Mouse (Mus musculus) limb, embryonic 10.5 days (tissue): ENCODE data around the gene Hormad2. TPM values are rescaled to one million over a fixed set of nuclear protein-coding genes. Genes with fewer than 3 reads are reported as not detected.

Experiments used
- DNase-seq: peaks from one replicate; pipeline ENCODE4 v3.0.0-alpha.2; 2017; ENCODE audit warnings: low spot score
- H3K27ac ChIP-seq: fragments of 300-500 bp; sonication (generic); 2 replicates; pipeline ENCODE4 v1.5.1; 2016; ENCODE audit warnings: mild to moderate bottlenecking
- H3K27me3 ChIP-seq: fragments of 300-500 bp; sonication (generic); 2 replicates; pipeline ENCODE4 v1.6.1; 2016; ENCODE audit warnings: low read depth, mild to moderate bottlenecking; ENCODE audit not compliant: poor library complexity, severe bottlenecking
- H3K36me3 ChIP-seq: fragments of 300-500 bp; sonication (generic); 2 replicates; pipeline ENCODE4 v1.6.1; 2016; ENCODE audit warnings: mild to moderate bottlenecking, moderate library complexity
- H3K4me1 ChIP-seq: fragments of 300-500 bp; sonication (generic); 2 replicates; pipeline ENCODE4 v1.6.1; 2016
- H3K4me3 ChIP-seq: fragments of 300-500 bp; sonication (generic); 2 replicates; pipeline ENCODE4 v1.5.1; 2016; ENCODE audit warnings: mild to moderate bottlenecking, moderate library complexity
- H3K9me3 ChIP-seq: fragments of 300-500 bp; sonication (generic); replicated peaks from 2 replicates; pipeline ENCODE4 v1.6.1; 2016; ENCODE audit warnings: mild to moderate bottlenecking
- WGBS: fragments of 180-500 bp; shearing (Covaris S2); methylation state at CpG from one replicate; pipeline ENCODE4 v1.1.7; 2016; 5-methylcytosine and 5-hydroxymethylcytosine counted together
- polyA plus RNA-seq: library from polyadenylated mRNA; unstranded; fragments of >200 nt; fragmentation: Nextera tagmentation; extraction: Ambion mirVana; gene quantifications from 2 replicates; pipeline ENCODE4 v1.2.1, GENCODE M21; 2016

Gene Hormad2
- polyA plus RNA-seq, 1 experiment from 2014 or later: 0.99 TPM

GRCm38 (mm10) chr11:4303033-4303432, 137.9 kb downstream of the Hormad2 start:
- no peak overlapping the region for H3K4me3 ChIP-seq
- 82% methylated on average over 9 of the region's 9 CpGs for WGBS
- DNase-seq: no peak
- H3K27ac ChIP-seq: no peak overlapping the region; the same call in 1 of the 2 replicates
- H3K4me1 ChIP-seq: peaks cover 39% of the 10 kb centered on the region
- no peaks in the 10 kb centered on the region for H3K36me3 ChIP-seq
- H3K9me3 ChIP-seq: no peaks in the 10 kb centered on the region
- 0 out of 2 replicates have a peak, but pooled peaks cover 4% of the 10 kb centered on the region for H3K27me3 ChIP-seq

GRCm38 (mm10) chr11:4302363-4302913, 138.5 kb downstream of the Hormad2 start:
- H3K4me3 ChIP-seq: no peak overlapping the region
- no peaks in the 10 kb centered on the region for H3K9me3 ChIP-seq
- H3K27ac ChIP-seq: peak overlapping the region; percentile 73
- H3K36me3 ChIP-seq: no peaks in the 10 kb centered on the region
- 11% methylated on average over 5 of the region's 5 CpGs for WGBS
- DNase-seq: no peak
- 0 out of 2 replicates have a peak, but pooled peaks cover 4% of the 10 kb centered on the region for H3K27me3 ChIP-seq
- peaks cover 33% of the 10 kb centered on the region for H3K4me1 ChIP-seq

DNA sequence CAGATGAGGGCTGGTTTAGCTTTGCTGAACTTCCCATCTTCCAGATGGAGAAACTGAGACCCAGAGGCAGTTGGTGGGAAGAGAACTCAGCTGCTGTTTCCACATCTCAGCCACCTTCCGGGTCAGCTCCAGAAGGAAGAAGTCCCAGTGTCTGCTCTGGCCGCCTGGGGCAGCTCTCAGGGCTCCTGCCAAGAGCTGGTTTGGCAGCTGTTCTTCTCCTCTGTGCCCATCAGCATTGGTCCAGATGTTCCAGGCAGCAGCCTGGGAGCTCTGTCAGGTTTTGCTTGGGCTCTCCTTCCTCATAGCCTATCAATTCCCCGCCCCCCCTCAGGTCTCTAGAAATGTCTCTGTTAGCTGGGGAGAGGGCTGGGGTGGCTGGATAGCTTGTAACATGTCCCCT, 140.2 kb downstream of the Hormad2 start:
- DNase-seq: no peak
- Histone ChIP-seq H3K4me1 (peaks cover 36% of the 10 kb centered on the region), H3K27ac (0 out of 2 replicates have a peak overlapping the region, but pooled peaks have one; percentile 33), H3K36me3 (no peaks in the 10 kb centered on the region), H3K27me3 (0 out of 2 replicates have a peak, but pooled peaks cover 4% of the 10 kb centered on the region), H3K4me3 (no peak overlapping the region), H3K9me3 (no peaks in the 10 kb centered on the region)
- 92% methylated on average over 3 of the region's 3 CpGs for WGBS

DNA sequence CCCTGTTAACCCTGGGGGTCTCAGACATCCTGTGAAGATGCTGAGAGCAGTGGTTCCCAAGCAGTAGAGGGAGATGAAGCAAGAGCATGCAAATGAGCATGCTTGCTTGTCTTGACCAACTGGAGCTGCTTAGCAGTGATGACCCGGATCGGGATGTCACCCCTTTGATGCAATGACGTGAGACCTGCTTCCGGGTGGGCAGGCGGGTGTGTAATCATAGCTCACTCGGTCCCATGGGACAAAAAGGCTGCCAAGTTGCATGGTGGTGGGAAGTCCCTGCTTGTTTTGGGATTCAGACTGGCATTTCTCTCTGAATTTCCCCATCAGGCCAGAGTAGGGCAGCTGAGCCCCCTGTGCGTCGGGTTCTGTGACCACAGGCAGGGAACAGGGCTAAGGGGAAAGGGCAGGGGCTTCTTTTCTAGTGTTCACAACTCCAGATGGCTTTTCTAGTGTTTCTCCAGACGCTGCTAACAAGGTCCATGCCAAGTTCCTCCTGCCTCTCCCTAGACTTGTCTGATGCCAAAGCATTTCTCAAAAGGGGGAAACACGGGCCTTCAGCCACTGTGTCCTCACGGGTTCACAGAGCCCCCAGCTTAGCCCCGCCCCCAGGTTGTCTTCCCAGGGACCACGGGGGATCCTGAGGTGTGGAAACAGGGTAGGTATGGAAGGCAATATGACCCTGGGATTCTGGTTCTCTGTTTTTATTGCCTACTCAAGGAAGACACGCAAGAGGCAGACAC, 141.0 kb downstream of the Hormad2 start:
- DNase-seq: no peak
- H3K4me1 ChIP-seq: peaks cover 41% of the 10 kb centered on the region
- no peaks in the 10 kb centered on the region for H3K9me3 ChIP-seq
- WGBS: 71% methylated on average over 14 of the region's 14 CpGs
- peaks cover 4% of the 10 kb centered on the region; the same call in 1 of the 2 replicates for H3K27me3 ChIP-seq
- no peaks in the 10 kb centered on the region for H3K36me3 ChIP-seq
- no peak overlapping the region for H3K4me3 ChIP-seq
- peak overlapping the region; percentile 4; the same call in 1 of the 2 replicates for H3K27ac ChIP-seq

DNA sequence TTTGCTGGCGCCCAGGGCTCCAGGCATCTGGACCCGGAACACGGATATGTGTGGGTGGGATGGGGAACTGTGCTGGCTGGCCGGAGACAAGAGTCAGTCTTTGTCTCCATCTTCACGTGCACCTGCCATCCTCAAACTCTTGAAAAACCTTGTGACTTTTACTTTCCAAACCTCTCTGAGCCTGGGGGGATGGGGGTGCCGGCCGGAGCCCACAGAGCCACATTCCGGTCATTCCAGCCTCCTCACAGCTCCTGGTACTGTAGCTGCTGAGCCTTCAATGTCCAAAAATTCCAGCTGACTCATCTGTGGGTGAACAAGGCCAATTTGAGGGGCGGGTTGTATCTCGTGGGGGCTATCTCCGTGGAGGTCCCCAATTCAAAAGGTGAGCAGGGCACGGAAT, 141.7 kb downstream of the Hormad2 start:
- Histone ChIP-seq H3K27ac (no peak overlapping the region), H3K27me3 (peaks cover 7% of the 10 kb centered on the region; the same call in 1 of the 2 replicates), H3K4me1 (peaks cover 44% of the 10 kb centered on the region), H3K9me3 (no peaks in the 10 kb centered on the region), H3K36me3 (no peaks in the 10 kb centered on the region), H3K4me3 (no peak overlapping the region)
- no peak for DNase-seq
- WGBS: 55% methylated on average over 12 of the region's 12 CpGs

DNA sequence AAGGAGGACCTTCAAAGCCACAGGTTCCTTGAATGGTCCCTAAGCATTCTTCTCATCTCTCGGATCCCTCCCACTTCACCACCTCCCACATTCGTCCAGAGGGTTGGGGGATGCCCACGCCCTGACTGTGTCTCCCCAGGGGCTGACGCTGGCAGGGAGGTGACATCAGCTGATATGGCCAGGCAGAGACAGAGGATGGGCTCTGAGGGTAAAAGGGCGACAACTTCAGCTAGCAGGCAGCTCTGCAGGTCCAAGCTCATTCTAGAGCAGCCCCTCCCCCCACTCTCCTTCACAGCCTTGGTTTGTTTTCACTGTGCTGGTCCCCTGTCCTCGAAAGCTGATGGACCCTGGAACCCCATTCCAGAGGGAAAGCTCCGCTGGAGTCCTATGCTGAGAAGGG, 142.3 kb downstream of the Hormad2 start:
- H3K9me3 ChIP-seq: no peaks in the 10 kb centered on the region
- H3K4me1 ChIP-seq: peaks cover 44% of the 10 kb centered on the region
- peaks cover 13% of the 10 kb centered on the region; the same call in 1 of the 2 replicates for H3K27me3 ChIP-seq
- no peak overlapping the region for H3K4me3 ChIP-seq
- WGBS: 40% methylated on average over 7 of the region's 7 CpGs
- H3K27ac ChIP-seq: 0 out of 2 replicates have a peak overlapping the region, but pooled peaks have one; percentile 20
- no peaks in the 10 kb centered on the region for H3K36me3 ChIP-seq
- no peak for DNase-seq

DNA sequence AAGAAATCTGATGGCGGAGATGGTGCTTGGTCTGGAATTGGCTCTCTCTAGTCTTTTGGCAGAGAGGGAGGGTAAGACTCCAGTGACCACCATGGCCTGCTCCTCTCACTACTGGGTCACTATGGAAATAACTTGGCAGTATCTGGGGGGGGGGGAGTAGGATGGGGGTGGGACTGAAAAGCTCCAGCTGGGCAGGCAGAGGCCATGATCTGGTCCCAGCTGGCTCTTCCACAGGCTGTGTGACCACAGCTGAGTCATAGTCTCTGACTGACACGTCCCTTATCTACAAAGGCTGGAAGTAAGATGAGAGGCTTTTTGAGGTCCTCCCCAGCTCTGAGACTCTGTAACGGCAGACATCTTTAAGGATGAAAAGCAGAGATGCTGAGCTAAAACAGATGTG, 143.2 kb downstream of the Hormad2 start:
- DNase-seq: no peak
- peaks cover 41% of the 10 kb centered on the region for H3K4me1 ChIP-seq
- no peak overlapping the region for H3K4me3 ChIP-seq
- H3K36me3 ChIP-seq: no peaks in the 10 kb centered on the region
- WGBS: 54% methylated on average over 3 of the region's 3 CpGs
- H3K27me3 ChIP-seq: peaks cover 18% of the 10 kb centered on the region; the same call in 1 of the 2 replicates
- H3K9me3 ChIP-seq: no peaks in the 10 kb centered on the region
- no peak overlapping the region for H3K27ac ChIP-seq

DNA sequence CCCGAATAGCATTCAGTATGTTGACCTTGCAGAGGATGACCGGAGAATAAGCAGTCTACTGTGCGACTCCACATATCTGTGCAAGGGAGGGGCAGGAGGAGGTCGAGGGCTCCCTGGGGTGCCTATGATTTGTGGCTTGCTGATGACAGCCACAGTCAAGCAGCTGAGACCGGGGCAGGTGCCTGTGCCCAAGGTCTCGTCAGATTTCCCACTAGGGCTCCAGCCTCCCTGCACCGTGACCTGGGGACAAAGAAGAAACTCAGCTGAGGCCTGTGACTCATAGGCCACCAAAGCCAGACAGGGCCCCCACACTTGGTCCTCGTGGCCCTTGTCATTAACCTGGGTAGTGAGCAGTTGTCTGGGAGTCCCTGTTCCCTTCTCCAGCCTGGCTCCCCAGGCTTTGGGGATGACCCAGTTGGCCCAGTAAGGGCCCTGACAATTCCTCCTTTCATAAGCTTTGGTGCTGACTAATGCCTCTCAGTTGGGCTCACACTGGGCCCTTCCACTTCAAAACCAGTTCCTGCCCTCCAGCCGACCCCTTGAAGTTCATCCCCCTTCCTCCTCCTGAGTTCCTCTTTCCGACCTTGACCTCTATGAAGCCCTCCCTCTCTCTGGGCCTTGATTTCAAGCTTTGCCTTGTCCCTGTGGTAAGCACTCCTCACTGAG, 144.2 kb downstream of the Hormad2 start:
- WGBS: 84% methylated on average over 10 of the region's 10 CpGs
- peaks cover 18% of the 10 kb centered on the region; the same call in 1 of the 2 replicates for H3K27me3 ChIP-seq

More for the DNA sequence above, 144.2 kb downstream of the Hormad2 start:
- Histone ChIP-seq H3K4me1 (peaks cover 39% of the 10 kb centered on the region), H3K36me3 (no peaks in the 10 kb centered on the region), H3K9me3 (no peaks in the 10 kb centered on the region), H3K4me3 (no peak overlapping the region), H3K27ac (peak overlapping the region; percentile 7; the same call in 1 of the 2 replicates)
- DNase-seq: no peak

Other genes with a start within 250 kb of the Hormad2 start
- 1.8 and 2.1 TPM in 2 replicates for gene Castor1, start 222.9 kb downstream of the Hormad2 start, polyA plus RNA-seq
- not detected in 2 replicates for gene Osm, start 204.7 kb downstream of the Hormad2 start, polyA plus RNA-seq
- 0.05 and 0.06 TPM in 2 replicates for gene Lif, start 183.5 kb downstream of the Hormad2 start, polyA plus RNA-seq
- 26.6 and 31.4 TPM in 2 replicates for gene Mtmr3, start 153.8 kb upstream of the Hormad2 start, polyA plus RNA-seq
- gene Gm11032, start 179.0 kb upstream of the Hormad2 start, polyA plus RNA-seq: not detected in 2 replicates
- 40.3 and 40.5 TPM in 2 replicates for gene Ascc2, start 196.6 kb upstream of the Hormad2 start, polyA plus RNA-seq